Mouse (Mus musculus): ENCODE data around the gene Abhd14b.
A peak's percentile ranks its signal among the peaks of the same experiment; 100 is the strongest.

The Abhd14b gene

GRCm38 (mm10) chr9:106460401-106461025, 13.3 kb downstream of the Abhd14b start:
- no peak for DNase-seq (ENCODE audit: low spot score in 2 of 2)

DNA sequence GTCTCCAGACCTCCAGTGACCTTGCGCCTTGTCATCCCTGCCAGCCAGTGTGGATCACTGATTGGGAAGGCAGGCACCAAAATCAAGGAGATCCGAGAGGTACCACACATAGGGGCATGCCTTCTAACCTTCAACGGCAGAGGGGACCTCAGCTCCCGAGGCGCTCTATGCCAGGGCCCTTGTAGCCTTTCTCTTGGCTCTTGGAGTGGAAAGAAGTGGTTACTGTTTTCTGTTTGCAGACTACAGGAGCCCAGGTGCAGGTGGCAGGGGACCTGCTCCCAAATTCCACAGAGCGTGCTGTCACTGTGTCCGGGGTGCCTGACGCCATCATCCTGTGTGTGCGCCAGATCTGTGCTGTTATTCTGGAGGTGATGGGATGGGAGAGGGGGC, 13.8 kb downstream of the Abhd14b start:
- no peak for DNase-seq (ENCODE audit: low spot score in 2 of 2)

- no peak for DNase-seq (ENCODE audit: low spot score in 2 of 2)
These were observed 14.6 kb downstream of the Abhd14b start for GRCm38 (mm10) chr9:106461641-106462429.

GRCm38 (mm10) chr9:106462430-106462800, 15.2 kb downstream of the Abhd14b start:
- no peak for DNase-seq (ENCODE audit: low spot score in 2 of 2)

- DNase-seq (ENCODE audit: low spot score in 2 of 2) = no peak
These were observed 16.1 kb downstream of the Abhd14b start for GRCm38 (mm10) chr9:106463122-106464063.

GRCm38 (mm10) chr9:106464751-106465541, 17.7 kb downstream of the Abhd14b start:
- peak in 1 of 2 experiments; percentile 48 for DNase-seq (ENCODE audit: low spot score in 2 of 2)

DNA sequence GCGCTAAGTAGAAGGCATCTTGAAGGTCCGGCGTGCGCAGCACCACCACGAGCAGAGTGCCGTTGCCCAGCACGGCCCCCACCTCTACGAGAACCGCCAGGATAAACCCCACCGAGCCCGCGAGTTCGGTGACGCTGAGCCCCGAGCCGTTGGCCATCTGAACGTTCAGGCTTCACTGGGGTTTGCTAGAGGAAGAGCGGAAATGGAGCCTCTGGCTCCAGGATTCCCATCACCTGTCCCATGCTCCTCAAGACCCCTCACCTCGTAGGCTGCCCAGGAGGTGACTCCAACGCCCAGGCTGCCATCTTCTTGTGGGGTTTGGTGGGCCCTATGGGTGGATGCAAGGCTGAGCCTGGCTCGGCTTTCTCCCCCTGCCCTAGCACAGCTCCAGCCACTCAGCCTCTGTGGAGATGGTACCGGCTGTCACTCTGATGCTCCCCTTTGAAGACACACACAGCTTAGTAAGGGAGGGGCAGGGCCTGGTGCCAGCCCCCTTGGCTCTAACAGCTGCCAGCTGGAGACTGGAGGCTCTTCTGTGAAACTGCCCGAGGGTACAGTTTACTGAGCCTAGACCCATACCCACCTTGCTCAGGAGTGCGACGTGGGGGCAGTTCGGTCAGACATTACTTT, 18.4 kb downstream of the Abhd14b start, which contains the start of gene Gpr62:
TSS of gene Gpr62 (minus strand) at position 368 of the 630 bp plus-strand sequence.
- no peak for DNase-seq (ENCODE audit: low spot score in 2 of 2)

DNA sequence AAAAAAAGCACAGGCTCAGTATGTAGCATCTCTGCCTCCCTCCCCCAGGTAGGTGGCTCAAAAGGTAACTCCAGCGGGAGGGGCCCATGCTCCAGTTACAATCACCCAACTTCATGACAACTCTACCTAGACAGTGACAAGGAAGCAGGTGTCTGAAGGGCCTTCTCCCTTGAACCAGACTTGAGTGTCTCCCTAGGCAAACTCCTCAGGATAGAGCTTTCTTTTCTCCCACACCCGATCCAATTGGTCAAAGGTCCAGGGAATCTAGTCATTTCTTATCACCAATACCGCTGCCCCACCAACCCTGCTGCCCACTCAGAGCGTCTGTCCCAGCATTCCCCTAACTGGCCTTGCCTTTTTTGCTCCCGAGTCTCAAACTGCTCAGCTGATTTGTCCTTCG, 19.5 kb downstream of the Abhd14b start:
- no peak for DNase-seq (ENCODE audit: low spot score in 2 of 2)

DNA sequence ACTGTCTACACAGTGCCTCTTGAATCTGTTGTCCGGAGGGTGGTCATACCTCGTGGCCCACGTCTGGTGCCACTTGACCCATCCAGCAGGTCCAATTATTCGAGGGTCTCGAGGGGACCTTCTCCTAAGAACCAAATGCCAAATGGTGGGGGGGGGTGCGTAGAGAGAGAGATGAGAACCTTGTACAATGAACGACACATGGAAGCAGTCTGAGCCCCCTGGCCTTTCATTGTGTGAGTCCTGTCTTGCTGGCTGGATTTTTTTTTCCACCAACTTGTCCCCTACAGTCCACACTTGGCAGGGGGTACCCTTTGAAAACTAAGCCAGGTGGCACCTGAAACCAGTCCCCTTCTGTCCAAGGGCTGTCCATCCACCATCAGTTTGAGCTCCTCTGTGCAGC, 20.5 kb downstream of the Abhd14b start:
- no peak for DNase-seq (ENCODE audit: low spot score in 2 of 2)

GRCm38 (mm10) chr9:106469317-106469716, 22.1 kb downstream of the Abhd14b start:
- DNase-seq (ENCODE audit: low spot score in 2 of 2) = no peak

DNA sequence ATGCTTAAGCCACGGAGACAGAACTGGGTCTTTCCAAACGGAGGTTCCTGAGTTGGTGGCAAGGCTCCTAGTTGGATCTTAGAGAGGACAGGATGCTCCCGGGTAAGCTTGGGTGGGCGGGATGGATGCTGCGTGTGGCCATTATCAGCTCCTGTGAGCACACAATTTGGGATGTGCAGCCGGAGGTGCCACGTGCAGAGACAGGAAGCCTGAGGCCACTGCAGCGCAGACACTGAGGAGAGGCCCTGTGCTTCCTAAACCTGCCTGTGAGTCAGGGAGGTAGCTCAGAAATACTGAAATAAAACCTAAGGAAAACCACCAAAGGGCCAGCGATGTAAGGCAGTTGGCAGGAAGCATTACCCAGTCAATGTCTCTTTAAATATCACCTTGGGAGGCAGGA, 22.5 kb downstream of the Abhd14b start:
- DNase-seq (ENCODE audit: low spot score in 2 of 2) = no peak

DNA sequence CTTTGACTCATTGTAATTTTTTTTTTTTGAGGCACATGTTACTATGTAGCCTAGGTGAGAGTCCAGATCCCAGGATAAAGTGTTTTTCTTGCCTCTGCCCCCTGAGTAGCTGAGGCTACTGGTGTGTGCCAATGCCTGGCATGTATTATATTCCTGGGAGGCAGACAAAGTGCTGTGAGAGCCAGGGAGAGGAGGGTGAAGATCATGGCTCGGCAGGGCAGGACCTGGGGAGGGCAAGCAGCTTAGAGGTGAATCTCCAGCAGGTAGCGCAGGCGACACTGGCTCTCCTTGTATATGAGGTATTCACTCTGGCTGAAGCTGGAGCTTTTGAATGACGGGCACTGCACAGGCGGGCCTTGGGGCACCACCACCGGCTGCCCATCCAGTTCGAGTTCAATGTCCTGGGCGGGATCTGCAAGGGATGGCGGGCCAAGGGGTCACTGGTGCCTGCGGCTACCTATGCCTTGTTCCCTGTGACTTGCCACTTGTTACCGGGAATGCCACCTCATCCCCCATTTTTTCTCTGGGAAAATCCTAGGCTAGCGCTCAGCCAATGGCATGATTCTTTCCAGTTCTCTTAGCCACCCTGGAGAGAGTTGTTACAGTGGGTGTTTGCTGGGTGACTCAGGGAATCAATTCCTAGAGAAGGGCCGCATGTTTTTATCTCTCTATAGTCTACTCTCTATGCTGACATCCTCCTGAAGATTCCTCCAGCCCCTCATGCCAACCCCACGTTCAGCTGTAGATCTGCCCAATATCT, 23.9 kb downstream of the Abhd14b start:
- DNase-seq (ENCODE audit: low spot score in 2 of 2) = peak in 1 of 2 experiments; percentile 10

GRCm38 (mm10) chr9:106471892-106472291, 24.6 kb downstream of the Abhd14b start:
- peak in 1 of 2 experiments; percentile 24 for DNase-seq (ENCODE audit: low spot score in 2 of 2)

- no peak for DNase-seq (ENCODE audit: low spot score in 2 of 2)
These were observed 25.1 kb downstream of the Abhd14b start for GRCm38 (mm10) chr9:106472321-106472720.

GRCm38 (mm10) chr9:106473081-106473752, 26.0 kb downstream of the Abhd14b start:
- DNase-seq (ENCODE audit: low spot score in 2 of 2) = peak in 1 of 2 experiments; percentile 14

- peak in 1 of 2 experiments; percentile 15 for DNase-seq (ENCODE audit: low spot score in 2 of 2)
These were observed 26.5 kb downstream of the Abhd14b start for GRCm38 (mm10) chr9:106473753-106474105.

DNA sequence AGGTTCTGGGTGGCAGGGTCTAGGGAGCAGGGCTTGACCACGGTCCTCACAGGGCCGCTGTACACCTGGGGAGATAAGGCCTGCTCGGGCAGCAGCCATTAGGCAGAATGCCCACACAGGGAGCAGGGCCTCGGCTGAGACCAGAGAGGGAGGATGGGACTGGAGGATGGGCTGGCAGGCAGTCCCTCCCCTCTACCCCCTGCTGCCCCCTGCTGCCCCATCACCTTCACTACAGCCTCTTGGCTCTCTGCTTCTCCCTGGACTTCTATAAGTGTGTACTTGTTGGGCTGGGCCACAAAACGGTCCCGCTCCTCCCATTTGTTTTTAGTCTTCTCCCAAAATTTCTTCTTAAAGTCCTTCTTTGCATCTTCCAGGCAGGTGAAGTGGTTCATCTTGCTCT, 27.2 kb downstream of the Abhd14b start:
- DNase-seq (ENCODE audit: low spot score in 2 of 2) = peak; percentile 42 to 80

DNA sequence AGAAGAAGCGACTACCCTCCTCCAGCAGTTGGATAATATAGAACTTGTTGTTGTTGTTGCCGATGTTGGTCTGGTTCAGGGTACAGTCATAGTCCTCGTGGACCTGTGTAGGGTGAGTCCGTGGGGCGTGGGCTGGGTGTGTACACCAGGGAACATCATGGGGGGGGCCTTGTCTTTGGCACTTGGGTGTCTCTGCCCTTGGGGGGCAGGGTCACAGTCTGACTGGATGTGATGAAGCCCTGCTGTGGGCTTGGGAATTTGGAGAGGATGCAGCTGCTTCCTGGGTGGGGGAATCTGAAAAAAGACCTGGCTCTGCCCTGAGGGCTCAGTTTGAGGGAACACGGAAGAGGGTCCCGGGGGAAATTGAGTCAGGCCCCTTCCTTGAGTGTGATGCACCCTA, 27.8 kb downstream of the Abhd14b start:
- peak in 1 of 2 experiments; percentile 34 for DNase-seq (ENCODE audit: low spot score in 2 of 2)

DNA sequence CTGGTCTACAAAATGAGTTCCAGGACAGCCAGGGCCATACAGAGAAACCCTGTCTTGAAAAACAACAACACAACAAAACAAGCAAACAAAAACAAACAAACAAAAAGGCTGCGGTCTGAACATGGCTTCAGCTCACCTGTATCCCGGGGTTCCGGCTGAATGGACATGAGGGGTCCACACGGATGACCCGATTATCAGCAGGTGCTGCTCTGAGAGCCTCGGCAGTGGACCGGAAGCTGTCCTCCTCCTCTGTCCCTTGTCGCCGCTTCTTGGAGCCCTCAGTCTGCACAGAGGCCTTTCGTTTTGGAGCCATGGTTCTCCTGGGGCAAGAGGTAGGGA, 28.4 kb downstream of the Abhd14b start, which contains the start of gene Rrp9:
TSS of gene Rrp9 (plus strand) at position 301 of the 339 bp plus-strand sequence.
- DNase-seq (ENCODE audit: low spot score in 2 of 2) = peak in 1 of 2 experiments; percentile 26
